Mouse (Mus musculus) left cerebral cortex, adult 11 months (tissue): ENCODE measurements around the gene 0610030E20Rik.

Experiments used
- DNase-seq: peaks from one replicate; pipeline ENCODE4 v3.0.0; 2022; ENCODE audit warnings: low spot score

Gene 0610030E20Rik

GRCm38 (mm10) chr6:72392341-72392740 lies 45.2 kb downstream of the 0610030E20Rik start:
- no peak for DNase-seq

- no peak for DNase-seq
Observed at GRCm38 (mm10) chr6:72396837-72397251, 49.7 kb downstream of the 0610030E20Rik start.

DNA sequence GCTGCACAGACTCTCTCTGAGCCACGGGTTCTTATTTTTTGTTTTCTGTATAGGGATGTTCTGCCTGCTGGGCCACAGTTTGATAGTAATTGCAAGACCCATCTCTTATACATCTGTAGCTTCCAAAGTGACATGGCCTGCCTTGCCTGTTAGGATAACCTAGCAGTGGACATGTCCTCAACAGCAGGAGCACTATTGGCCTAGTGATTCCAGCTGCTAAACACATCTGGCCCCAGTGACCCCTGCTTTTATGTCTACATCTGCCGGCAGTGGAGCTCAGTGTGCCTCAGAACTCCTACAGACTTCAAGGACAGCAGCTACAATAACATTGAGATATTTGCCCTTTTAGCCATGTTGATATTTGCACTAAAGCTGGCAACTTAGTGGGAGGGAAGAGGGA lies 52.9 kb downstream of the 0610030E20Rik start:
- DNase-seq, result no peak

DNA sequence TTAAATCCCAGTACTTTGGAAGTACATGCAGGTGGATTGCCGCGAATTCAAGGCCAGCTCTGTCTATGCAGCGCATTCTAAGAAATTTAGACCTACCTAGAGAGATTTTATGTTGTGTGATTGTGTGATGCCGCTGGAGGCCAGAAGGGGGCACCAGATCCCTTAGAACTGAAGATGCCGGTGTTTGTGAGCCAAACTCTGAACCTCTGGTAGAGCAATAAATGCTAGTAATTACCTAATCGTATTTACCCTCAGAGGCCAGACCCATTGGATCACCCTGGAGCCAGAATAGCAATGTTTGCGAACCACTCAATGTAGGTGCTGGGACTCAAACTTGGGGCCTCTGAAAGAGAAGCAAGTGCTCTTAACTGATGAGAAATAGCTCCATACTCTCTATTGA lies 54.8 kb downstream of the 0610030E20Rik start:
- no peak for DNase-seq
